Mouse (Mus musculus) forebrain, embryonic 12.5 days (tissue): ENCODE results near the gene Sertad2. TPM values are rescaled to one million over a fixed set of nuclear protein-coding genes. Genes with fewer than 3 reads are reported as not detected.

ENCODE experiments used
- ATAC-seq: fragments of 200-750 bp; cut with Nextera tagmentation; 2 replicates; pipeline ENCODE4 v1.8.0; 2017; ENCODE audit warnings: moderate TSS enrichment; ENCODE audit not compliant: low FRiP score
- H3K27ac ChIP-seq: fragments of 300-500 bp; sonication (generic); 2 replicates; pipeline ENCODE4 v1.5.1; 2016; ENCODE audit warnings: mild to moderate bottlenecking
- H3K27me3 ChIP-seq: fragments of 300-500 bp; sonication (generic); 2 replicates; pipeline ENCODE4 v1.6.1; 2016; ENCODE audit warnings: mild to moderate bottlenecking
- H3K36me3 ChIP-seq: fragments of 300-500 bp; sonication (generic); replicated peaks from 2 replicates; pipeline ENCODE4 v1.6.1; 2016; ENCODE audit warnings: mild to moderate bottlenecking
- H3K4me1 ChIP-seq: fragments of 300-500 bp; sonication (generic); 2 replicates; pipeline ENCODE4 v1.6.1; 2016
- H3K4me2 ChIP-seq: fragments of 300-500 bp; sonication (generic); 2 replicates; pipeline ENCODE4 v1.6.1; 2016; ENCODE audit warnings: mild to moderate bottlenecking, moderate library complexity
- H3K4me3 ChIP-seq: fragments of 300-500 bp; sonication (generic); replicated peaks from 2 replicates; pipeline ENCODE4 v1.5.1; 2016; ENCODE audit warnings: mild to moderate bottlenecking
- H3K9ac ChIP-seq: fragments of 300-500 bp; sonication (generic); 2 replicates; pipeline ENCODE4 v1.6.1; 2016; ENCODE audit warnings: mild to moderate bottlenecking
- H3K9me3 ChIP-seq: fragments of 300-500 bp; sonication (generic); 2 replicates; pipeline ENCODE4 v1.6.1; 2016
- WGBS: fragments of 180-500 bp; shearing (Covaris S2); methylation state at CpG from one replicate; pipeline ENCODE4 v1.1.7; 2016; 5-methylcytosine and 5-hydroxymethylcytosine counted together
- polyA plus RNA-seq: library from polyadenylated mRNA; unstranded; fragments of >200 nt; fragmentation: Nextera tagmentation; extraction: Ambion mirVana; gene quantifications from 2 replicates; pipeline ENCODE4 v1.2.1, GENCODE M21; 2016

Sertad2 gene
- polyA plus RNA-seq, 1 experiment from 2014 or later, result 33.5 TPM

GRCm38 (mm10) chr11:20680781-20681180 lies 137.7 kb downstream of the Sertad2 start:
- Histone ChIP-seq H3K4me3 (no peak overlapping the region), H3K4me2 (no peak overlapping the region), H3K9me3 (no peaks in the 10 kb centered on the region), H3K27me3 (peaks cover 6% of the 10 kb centered on the region; the same call in 1 of the 2 replicates), H3K27ac (no peak overlapping the region), H3K4me1 (no peaks in the 10 kb centered on the region), H3K9ac (no peak overlapping the region), H3K36me3 (peaks cover 6% of the 10 kb centered on the region; the same call in 1 of the 2 replicates)
- 86% methylated on average over 5 of the region's 5 CpGs for WGBS
- no peak for ATAC-seq

GRCm38 (mm10) chr11:20681679-20682078 lies 138.6 kb downstream of the Sertad2 start:
- 92% methylated on average over 5 of the region's 5 CpGs for WGBS

GRCm38 (mm10) chr11:20691000-20691399 lies 147.9 kb downstream of the Sertad2 start:
- Histone ChIP-seq H3K4me2 (no peak overlapping the region), H3K27me3 (no peaks in the 10 kb centered on the region), H3K27ac (no peak overlapping the region), H3K36me3 (0 out of 2 replicates have a peak, but pooled peaks cover 2% of the 10 kb centered on the region), H3K4me1 (no peaks in the 10 kb centered on the region), H3K9me3 (no peaks in the 10 kb centered on the region), H3K4me3 (no peak overlapping the region), H3K9ac (no peak overlapping the region)
- peak; percentile 82 for ATAC-seq
- 8% methylated on average over 4 of the region's 4 CpGs for WGBS

More at GRCm38 (mm10) chr11:20681679-20682078, 138.6 kb downstream of the Sertad2 start:
- no peak overlapping the region for H3K27ac ChIP-seq
- no peaks in the 10 kb centered on the region for H3K9me3 ChIP-seq
- H3K27me3 ChIP-seq, result peaks cover 6% of the 10 kb centered on the region; the same call in 1 of the 2 replicates
- no peak overlapping the region for H3K4me3 ChIP-seq
- no peak overlapping the region for H3K9ac ChIP-seq
- no peak overlapping the region for H3K4me2 ChIP-seq
- ATAC-seq, result no peak
- H3K4me1 ChIP-seq, result no peaks in the 10 kb centered on the region
- H3K36me3 ChIP-seq, result peaks cover 11% of the 10 kb centered on the region; the same call in 1 of the 2 replicates

Other genes starting within 250 kb of the Sertad2 start
- gene Slc1a4, start 210.5 kb upstream of the Sertad2 start, polyA plus RNA-seq, result 24.7 and 29.1 TPM in 2 replicates
- gene Aftph, start 198.3 kb downstream of the Sertad2 start, polyA plus RNA-seq, result 34.2 TPM in 2 replicates